Mouse (Mus musculus) ES-Bruce4 (cell line): ENCODE data around the gene Gm49342. TPM values are rescaled to one million over a fixed set of nuclear protein-coding genes. Genes with fewer than 3 reads are reported as not detected.

ENCODE experiments used
- H3K27ac ChIP-seq: 2 replicates; pipeline ENCODE4 v1.5.1; 2012; ENCODE audit warnings: low read length, inconsistent platforms; ENCODE audit not compliant: insufficient read depth
- H3K27me3 ChIP-seq: 2 replicates; pipeline ENCODE4 v1.6.1; 2012; ENCODE audit warnings: mild to moderate bottlenecking, low read length, inconsistent platforms; ENCODE audit not compliant: control insufficient read depth, poor library complexity, insufficient read depth, severe bottlenecking
- H3K36me3 ChIP-seq: 2 replicates; pipeline ENCODE4 v1.6.1; 2012; ENCODE audit warnings: inconsistent platforms, mild to moderate bottlenecking, low read length, moderate library complexity; ENCODE audit not compliant: control insufficient read depth, poor library complexity, insufficient read depth, severe bottlenecking
- H3K4me1 ChIP-seq: one replicate; pipeline ENCODE4 v1.8.1; 2011; ENCODE audit warnings: low read length; ENCODE audit not compliant: control insufficient read depth, insufficient read depth
- H3K4me3 ChIP-seq: 2 replicates; pipeline ENCODE4 v1.5.1; 2011; ENCODE audit warnings: low read depth, mild to moderate bottlenecking, low read length
- H3K9ac ChIP-seq: 2 replicates; pipeline ENCODE4 v1.6.1; 2012; ENCODE audit warnings: low read depth, mild to moderate bottlenecking, inconsistent platforms; ENCODE audit not compliant: poor library complexity, severe bottlenecking
- H3K9me3 ChIP-seq: replicated peaks from 2 replicates; pipeline ENCODE4 v1.6.1; 2012; ENCODE audit warnings: mild to moderate bottlenecking, low read length, inconsistent platforms; ENCODE audit not compliant: control insufficient read depth, poor library complexity, insufficient read depth, severe bottlenecking
- CTCF ChIP-seq: IDR thresholded peaks from one replicate; pipeline ENCODE4 v1.8.1; 2011; ENCODE audit warnings: low read depth, low read length
- EP300 ChIP-seq: IDR thresholded peaks from 2 replicates; pipeline ENCODE4 v1.6.1; 2011; ENCODE audit warnings: low read depth, low read length; ENCODE audit not compliant: insufficient read depth
- POLR2A ChIP-seq: IDR thresholded peaks from one replicate; pipeline ENCODE4 v1.8.1; 2011; ENCODE audit warnings: low read length; ENCODE audit not compliant: insufficient read depth
- polyA plus RNA-seq: library from polyadenylated mRNA; stranded (reverse); fragments of >200 nt; gene quantifications from 2 replicates; pipeline ENCODE4 v1.2.4, GENCODE M21; 2011; ENCODE audit warnings: low read depth; ENCODE audit not compliant: missing spikeins, insufficient read depth, insufficient read length

Gene Gm49342
- polyA plus RNA-seq, 1 experiment, result 24.9 TPM

- no peak overlapping the region for H3K9ac ChIP-seq
- peaks cover 4% of the 10 kb centered on the region; the same call in 1 of the 2 replicates for H3K9me3 ChIP-seq
- no peak overlapping the region for H3K27ac ChIP-seq
- no peaks in the 10 kb centered on the region for H3K36me3 ChIP-seq
- no peak for TF ChIP-seq POLR2A
- no peak for TF ChIP-seq EP300
- no peak for TF ChIP-seq CTCF
- no peaks in the 10 kb centered on the region for H3K4me1 ChIP-seq
- H3K27me3 ChIP-seq, result no peaks in the 10 kb centered on the region
- no peak overlapping the region for H3K4me3 ChIP-seq
Observed at GRCm38 (mm10) chr14:51008781-51009180, 64.5 kb downstream of the Gm49342 start.

DNA sequence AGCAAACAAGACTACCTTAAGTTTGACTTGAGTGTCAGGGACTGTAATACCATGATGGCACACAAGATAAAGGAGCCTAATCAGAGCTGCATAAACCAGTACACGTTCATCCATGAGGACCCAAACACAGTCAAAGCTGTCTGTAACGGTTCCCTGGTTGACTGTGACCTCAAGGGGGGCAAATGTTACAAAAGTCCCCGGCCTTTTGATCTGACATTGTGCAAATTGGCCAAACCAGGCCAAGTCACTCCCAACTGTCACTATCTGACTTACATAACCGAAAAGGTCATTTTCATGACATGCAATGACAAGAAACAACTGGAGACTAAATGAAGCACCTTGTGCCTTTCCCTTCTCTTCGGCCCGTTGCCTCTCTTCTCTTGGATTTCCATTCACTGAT is 65.3 kb downstream of the Gm49342 start:
- H3K4me1 ChIP-seq, result no peaks in the 10 kb centered on the region
- H3K9me3 ChIP-seq, result peaks cover 4% of the 10 kb centered on the region; the same call in 1 of the 2 replicates
- H3K27ac ChIP-seq, result no peak overlapping the region
- H3K9ac ChIP-seq, result no peak overlapping the region
- TF ChIP-seq CTCF, result no peak
- no peak for TF ChIP-seq EP300
- TF ChIP-seq POLR2A, result no peak
- no peak overlapping the region for H3K4me3 ChIP-seq
- H3K36me3 ChIP-seq, result no peaks in the 10 kb centered on the region
- no peaks in the 10 kb centered on the region for H3K27me3 ChIP-seq

Other genes starting within 250 kb of the Gm49342 start
- gene Olfr748, start 237.1 kb upstream of the Gm49342 start, polyA plus RNA-seq, result not detected in 2 replicates
- gene Olfr749, start 199.4 kb upstream of the Gm49342 start, polyA plus RNA-seq, result not detected in 2 replicates
- gene Ttc5, start 159.0 kb upstream of the Gm49342 start, polyA plus RNA-seq, result 44.7 and 48.1 TPM in 2 replicates
- 0.44 TPM in 1 of 2 replicates, not detected in the other for gene Ccnb1ip1, start 136.8 kb upstream of the Gm49342 start, polyA plus RNA-seq
- gene Parp2, start 136.7 kb upstream of the Gm49342 start, polyA plus RNA-seq, result 86.5 and 91.5 TPM in 2 replicates
- gene Tep1, start 74.0 kb upstream of the Gm49342 start, polyA plus RNA-seq, result 12.1 and 19.4 TPM in 2 replicates
- gene Klhl33, start 47.0 kb upstream of the Gm49342 start, polyA plus RNA-seq, result not detected in 2 replicates
- 68.4 and 72.5 TPM in 2 replicates for gene Osgep, start 19.6 kb upstream of the Gm49342 start, polyA plus RNA-seq
- 165 and 181 TPM in 2 replicates for gene Apex1, start 19.5 kb upstream of the Gm49342 start, polyA plus RNA-seq
- 90.3 and 95.5 TPM in 2 replicates for gene Pip4p1, start 13.7 kb upstream of the Gm49342 start, polyA plus RNA-seq
- 58.9 and 64.4 TPM in 2 replicates for gene Pnp, start 13.4 kb upstream of the Gm49342 start, polyA plus RNA-seq
- gene Pnp2, start 11.5 kb downstream of the Gm49342 start, polyA plus RNA-seq, result 6.1 and 9.4 TPM in 2 replicates
- gene Rnase10, start 63.2 kb downstream of the Gm49342 start, polyA plus RNA-seq, result not detected in 2 replicates
- gene Rnase9, start 97.4 kb downstream of the Gm49342 start, polyA plus RNA-seq, result not detected in 2 replicates
- gene Rnase11, start 105.6 kb downstream of the Gm49342 start, polyA plus RNA-seq, result not detected in 2 replicates
- gene Rnase12, start 113.1 kb downstream of the Gm49342 start, polyA plus RNA-seq, result not detected in 2 replicates
- not detected in 2 replicates for gene Olfr750, start 129.9 kb downstream of the Gm49342 start, polyA plus RNA-seq
- 7.0 and 7.2 TPM in 2 replicates for gene Rnase4, start 146.6 kb downstream of the Gm49342 start, polyA plus RNA-seq
- gene Ang, start 146.6 kb downstream of the Gm49342 start, polyA plus RNA-seq, result 3.2 and 3.6 TPM in 2 replicates
- not detected in 2 replicates for gene Eddm3b, start 169.9 kb downstream of the Gm49342 start, polyA plus RNA-seq
- not detected in 2 replicates for gene Rnase6, start 179.4 kb downstream of the Gm49342 start, polyA plus RNA-seq
- gene Rnase1, start 202.3 kb downstream of the Gm49342 start, polyA plus RNA-seq, result not detected in 2 replicates
- gene Rnase2b, start 217.7 kb downstream of the Gm49342 start, polyA plus RNA-seq, result not detected in 2 replicates